Mouse (Mus musculus) limb, embryonic 15.5 days (tissue): Measurements from ENCODE around the gene Nf1. TPM values are rescaled to one million over a fixed set of nuclear protein-coding genes. Genes with fewer than 3 reads are reported as not detected.

Experiments used
- ATAC-seq: fragments of 200-750 bp; cut with Nextera tagmentation; 2 replicates; pipeline ENCODE4 v1.8.0; 2017; ENCODE audit warnings: low read depth, moderate TSS enrichment; ENCODE audit not compliant: insufficient number of reproducible peaks, low FRiP score, low TSS enrichment
- H3K27ac ChIP-seq: fragments of 300-500 bp; sonication (generic); 2 replicates; pipeline ENCODE4 v1.5.1; 2015; ENCODE audit warnings: moderate library complexity, mild to moderate bottlenecking, inconsistent platforms
- H3K27me3 ChIP-seq: fragments of 300-500 bp; sonication (generic); 2 replicates; pipeline ENCODE4 v1.6.1; 2015; ENCODE audit warnings: inconsistent platforms
- H3K36me3 ChIP-seq: fragments of 300-500 bp; sonication (generic); 2 replicates; pipeline ENCODE4 v1.6.1; 2015; ENCODE audit warnings: inconsistent platforms
- H3K4me1 ChIP-seq: fragments of 300-500 bp; sonication (generic); 2 replicates; pipeline ENCODE4 v1.6.1; 2015; ENCODE audit warnings: inconsistent platforms
- H3K4me2 ChIP-seq: fragments of 300-500 bp; sonication (generic); 2 replicates; pipeline ENCODE4 v1.6.1; 2015; ENCODE audit warnings: mild to moderate bottlenecking, inconsistent platforms
- H3K4me3 ChIP-seq: fragments of 300-500 bp; sonication (generic); 2 replicates; pipeline ENCODE4 v1.5.1; 2015; ENCODE audit warnings: mild to moderate bottlenecking, inconsistent platforms
- H3K9ac ChIP-seq: fragments of 300-500 bp; sonication (generic); 2 replicates; pipeline ENCODE4 v1.6.1; 2015; ENCODE audit warnings: inconsistent platforms
- H3K9me3 ChIP-seq: fragments of 300-500 bp; sonication (generic); 2 replicates; pipeline ENCODE4 v1.6.1; 2016; ENCODE audit warnings: inconsistent platforms
- WGBS: fragments of 180-500 bp; shearing (Covaris S2); methylation state at CpG from one replicate; pipeline ENCODE4 v1.1.7; 2015; 5-methylcytosine and 5-hydroxymethylcytosine counted together
- polyA plus RNA-seq: library from polyadenylated mRNA; unstranded; fragments of >200 nt; fragmentation: Nextera tagmentation; extraction: Ambion mirVana; gene quantifications from 2 replicates; pipeline ENCODE4 v1.2.1, GENCODE M21; 2015

Nf1 gene
- polyA plus RNA-seq, 1 experiment from 2014 or later: 5.2 TPM

DNA sequence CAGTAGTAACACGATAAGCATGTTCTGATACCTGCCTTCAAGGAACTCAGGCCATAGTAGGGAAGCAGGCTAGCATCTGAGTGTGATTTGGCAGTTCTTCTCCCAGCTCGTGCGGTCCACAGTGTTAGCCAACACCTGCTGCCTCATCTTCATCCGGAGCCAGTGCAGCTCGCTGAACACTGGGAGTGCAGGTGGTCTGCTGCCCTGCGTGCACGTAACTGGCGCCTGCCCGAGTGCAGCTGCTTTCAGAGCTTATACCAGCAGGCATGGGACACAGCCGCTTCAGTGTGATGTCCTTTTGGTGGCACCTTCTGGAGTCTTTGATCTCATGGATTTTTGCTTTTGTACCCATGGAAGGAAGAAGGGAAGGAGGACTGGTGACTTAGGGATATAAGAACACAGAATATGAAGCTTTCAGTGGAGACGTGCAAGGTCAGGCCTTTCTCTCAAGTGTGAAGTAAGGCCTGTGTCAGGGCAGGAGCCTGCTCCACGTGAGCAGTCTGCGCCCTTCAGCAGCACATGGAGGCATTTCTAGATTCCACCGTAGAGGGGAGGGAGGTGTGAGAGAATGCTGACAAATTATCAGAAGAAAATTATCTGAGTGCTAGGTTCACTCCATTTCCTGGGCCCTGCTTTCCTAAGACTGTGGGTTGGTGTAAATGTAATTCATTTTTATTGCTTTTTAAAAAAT, 236.0 kb downstream of the Nf1 start:
- H3K9me3 ChIP-seq: no peaks in the 10 kb centered on the region
- H3K4me3 ChIP-seq: no peak overlapping the region
- no peak overlapping the region for H3K4me2 ChIP-seq
- H3K36me3 ChIP-seq: peaks cover 63% of the 10 kb centered on the region
- ATAC-seq: no peak
- no peak overlapping the region for H3K9ac ChIP-seq
- H3K27me3 ChIP-seq: no peaks in the 10 kb centered on the region
- H3K27ac ChIP-seq: no peak overlapping the region; the same call in 1 of the 2 replicates
- WGBS: 89% methylated on average over 14 of the region's 14 CpGs
- no peaks in the 10 kb centered on the region for H3K4me1 ChIP-seq

DNA sequence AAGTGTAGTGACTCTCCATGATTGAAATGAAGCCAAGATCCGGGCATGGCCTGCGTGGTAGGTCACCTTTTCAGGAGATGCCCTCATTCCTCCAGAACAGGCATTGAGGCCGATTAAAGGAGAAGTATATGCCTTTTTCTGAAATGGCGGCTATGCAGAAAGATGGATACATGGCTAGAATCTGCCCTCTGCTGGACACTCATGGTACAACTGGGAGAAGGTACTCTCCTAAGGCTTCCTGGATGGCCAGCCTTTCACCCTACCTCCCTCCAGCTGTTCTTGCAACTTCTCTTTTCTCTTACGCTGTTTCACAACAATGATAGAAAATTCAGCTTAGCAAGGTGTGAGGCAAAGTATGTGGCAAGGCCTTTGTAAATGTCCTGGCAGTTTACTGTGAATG, 238.2 kb downstream of the Nf1 start:
- 51% methylated on average over 5 of the region's 5 CpGs for WGBS

DNA sequence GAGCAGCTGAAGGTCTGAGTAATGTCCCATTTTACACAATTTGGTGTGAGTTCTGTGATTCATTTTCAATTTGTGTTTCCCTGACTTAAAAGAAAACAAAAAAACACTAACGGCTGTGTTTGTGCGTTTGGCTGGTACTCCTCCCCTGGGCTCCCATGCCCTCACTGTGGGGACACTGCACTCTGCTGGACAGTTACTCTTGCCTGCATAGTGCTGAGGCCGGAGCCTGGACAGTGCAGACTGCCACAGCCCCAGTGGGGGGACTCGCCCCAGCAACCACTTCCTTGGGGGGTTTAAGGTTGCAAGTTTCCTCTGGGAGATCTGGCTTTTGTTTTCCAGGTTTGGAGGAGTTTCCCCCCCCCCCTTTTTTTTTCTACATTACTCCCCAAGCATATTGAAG, 241.2 kb downstream of the Nf1 start:
- 54% methylated on average over 4 of the region's 4 CpGs for WGBS
- no peaks in the 10 kb centered on the region for H3K27me3 ChIP-seq
- no peak overlapping the region for H3K27ac ChIP-seq
- H3K4me2 ChIP-seq: no peak overlapping the region
- H3K36me3 ChIP-seq: peaks cover 29% of the 10 kb centered on the region
- no peaks in the 10 kb centered on the region for H3K4me1 ChIP-seq
- no peak for ATAC-seq
- no peak overlapping the region for H3K9ac ChIP-seq
- no peaks in the 10 kb centered on the region for H3K9me3 ChIP-seq
- no peak overlapping the region for H3K4me3 ChIP-seq

More for the DNA sequence above, 238.2 kb downstream of the Nf1 start:
- Histone ChIP-seq H3K36me3 (peaks cover 51% of the 10 kb centered on the region), H3K27me3 (no peaks in the 10 kb centered on the region), H3K4me3 (no peak overlapping the region), H3K4me1 (no peaks in the 10 kb centered on the region), H3K4me2 (no peak overlapping the region), H3K27ac (no peak overlapping the region), H3K9me3 (no peaks in the 10 kb centered on the region), H3K9ac (no peak overlapping the region)
- ATAC-seq: no peak

DNA sequence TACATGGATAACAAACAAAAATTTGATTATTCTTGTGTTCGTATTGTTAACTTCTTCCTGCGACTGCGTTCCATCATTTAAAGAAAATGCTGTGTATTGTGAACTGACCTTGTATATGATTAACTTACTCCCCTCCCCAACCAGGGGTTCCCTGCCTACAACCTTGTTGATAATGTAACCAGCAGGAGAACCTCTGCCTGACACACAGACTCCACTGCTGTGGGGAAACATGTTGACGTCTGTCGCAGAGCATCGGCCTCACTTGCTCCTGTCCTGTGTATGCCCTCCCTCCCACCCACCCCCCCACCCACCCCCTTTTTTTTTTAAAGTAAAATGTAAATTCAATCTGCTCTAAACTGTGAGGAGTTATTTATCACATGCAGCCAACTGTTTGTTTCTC, 241.8 kb downstream of the Nf1 start:
- H3K27ac ChIP-seq: no peak overlapping the region
- no peak overlapping the region for H3K4me2 ChIP-seq
- H3K36me3 ChIP-seq: peaks cover 26% of the 10 kb centered on the region; the same call in 1 of the 2 replicates
- H3K27me3 ChIP-seq: no peaks in the 10 kb centered on the region
- H3K4me1 ChIP-seq: no peaks in the 10 kb centered on the region
- H3K4me3 ChIP-seq: no peak overlapping the region
- H3K9me3 ChIP-seq: no peaks in the 10 kb centered on the region
- no peak for ATAC-seq
- 91% methylated on average over 6 of the region's 6 CpGs for WGBS
- H3K9ac ChIP-seq: no peak overlapping the region

DNA sequence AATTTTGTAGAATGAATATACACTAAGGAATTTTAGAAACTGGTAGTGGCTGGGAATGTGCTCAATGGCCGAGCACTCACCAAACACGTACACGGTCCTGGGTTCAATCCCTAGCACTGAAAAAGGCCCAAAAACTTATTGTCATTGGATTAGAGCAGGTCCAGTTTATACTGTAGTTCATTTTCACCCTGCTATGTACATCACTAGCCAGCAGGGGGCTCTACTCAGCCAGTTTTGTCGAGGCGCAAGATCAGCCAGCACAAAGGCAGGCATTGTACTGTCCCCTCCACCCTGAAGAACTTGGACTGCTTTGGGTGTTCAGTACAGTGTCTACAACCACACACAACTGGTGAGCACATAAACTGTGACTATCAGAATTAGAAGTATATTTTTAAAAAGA, 244.7 kb downstream of the Nf1 start:
- WGBS: 11% methylated on average over 5 of the region's 5 CpGs
- no peak for ATAC-seq
- peaks cover 11% of the 10 kb centered on the region for H3K27me3 ChIP-seq
- peaks cover 10% of the 10 kb centered on the region; the same call in 1 of the 2 replicates for H3K36me3 ChIP-seq
- H3K4me1 ChIP-seq: no peaks in the 10 kb centered on the region
- no peak overlapping the region for H3K4me2 ChIP-seq
- no peak overlapping the region for H3K4me3 ChIP-seq
- no peak overlapping the region for H3K9ac ChIP-seq
- no peak overlapping the region for H3K27ac ChIP-seq
- H3K9me3 ChIP-seq: no peaks in the 10 kb centered on the region

DNA sequence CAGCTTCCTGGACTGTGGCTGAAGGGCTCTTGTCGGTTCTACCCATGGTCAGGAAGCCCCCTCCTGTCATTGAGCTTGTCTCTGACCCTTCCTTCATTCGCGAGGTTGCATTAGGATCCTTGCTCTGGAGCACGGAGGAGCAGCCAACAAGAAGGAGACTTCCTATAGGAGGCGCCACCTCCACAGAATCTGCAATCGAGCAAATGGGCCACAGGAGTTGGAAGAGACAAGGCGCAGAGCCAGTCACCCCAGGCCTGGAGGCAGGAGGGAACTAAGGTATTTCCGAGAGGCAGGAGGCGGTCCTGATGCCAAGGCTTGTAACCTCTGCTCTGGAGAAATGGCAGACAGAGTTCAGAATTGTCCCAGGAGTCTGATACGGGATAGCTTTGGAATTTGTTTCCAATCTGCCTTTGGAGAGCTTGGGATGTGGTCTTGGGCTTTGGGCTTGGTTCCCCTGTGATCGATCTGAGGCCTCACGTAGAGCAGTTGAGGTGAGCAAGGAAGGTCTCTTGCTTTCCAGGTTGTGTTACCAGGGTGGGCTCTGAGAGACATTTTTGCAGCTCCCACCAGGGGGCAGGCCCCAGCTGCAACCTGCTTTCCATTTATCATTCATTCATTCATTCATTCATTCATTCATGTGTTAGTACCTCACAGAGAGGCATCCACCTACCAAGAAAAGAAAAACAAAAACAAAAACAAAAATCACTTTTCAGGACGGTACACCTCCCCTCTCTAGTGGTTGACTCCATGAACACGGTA, 250.0 kb downstream of the Nf1 start:
- Histone ChIP-seq H3K4me2 (no peak overlapping the region), H3K27me3 (peaks cover 55% of the 10 kb centered on the region), H3K9ac (no peak overlapping the region), H3K4me1 (peaks cover 19% of the 10 kb centered on the region), H3K9me3 (no peaks in the 10 kb centered on the region), H3K4me3 (no peak overlapping the region), H3K27ac (no peak overlapping the region), H3K36me3 (no peaks in the 10 kb centered on the region)
- no peak for ATAC-seq
- WGBS: 53% methylated on average over 14 of the region's 14 CpGs

DNA sequence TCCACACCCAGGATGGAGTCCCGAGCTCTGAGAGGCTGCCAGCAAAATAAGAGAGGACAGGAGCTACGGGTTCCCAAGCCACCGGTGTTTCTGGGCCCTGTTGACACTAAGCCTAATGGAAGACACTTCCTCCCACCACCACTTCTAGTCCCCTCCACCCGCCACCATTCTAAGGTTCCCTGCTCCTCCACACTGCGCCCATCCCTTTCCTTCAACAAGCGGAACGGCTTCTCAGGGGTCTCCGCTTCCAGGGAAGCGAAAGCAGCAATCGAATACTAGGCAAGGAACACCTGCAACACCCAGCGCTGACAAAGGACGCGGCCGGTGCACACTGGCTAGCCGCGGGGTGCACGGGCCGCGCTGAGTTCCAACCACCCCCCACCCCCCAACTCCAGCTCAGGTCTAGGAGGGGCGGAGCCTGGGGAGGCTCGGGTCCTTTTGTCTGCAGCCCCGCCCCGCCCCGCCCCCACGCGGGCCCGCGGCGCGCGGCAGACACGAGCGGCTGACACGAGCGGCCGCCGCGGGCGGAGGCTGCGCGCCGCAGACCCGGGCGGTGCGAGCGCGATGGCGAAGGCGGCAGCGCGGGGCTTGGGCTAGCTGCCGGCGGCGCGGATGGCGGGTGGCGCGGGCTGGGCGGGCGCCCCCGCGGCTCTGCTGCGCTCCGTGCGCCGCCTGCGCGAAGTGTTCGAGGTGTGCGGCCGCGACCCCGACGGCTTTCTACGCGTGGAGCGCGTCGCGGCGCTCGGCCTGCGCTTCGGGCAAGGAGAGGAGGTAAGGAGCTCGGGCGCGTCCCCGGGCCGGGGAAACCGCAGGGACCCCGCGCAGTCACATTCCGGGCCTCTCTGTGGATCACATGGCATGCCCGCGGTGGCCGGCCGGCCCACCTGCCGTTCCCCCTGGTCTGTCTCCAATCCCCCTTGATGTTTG, 251.4 kb downstream of the Nf1 start, which contains the start of gene Rab11fip4:
Gene Rab11fip4, plus strand, starts transcription at position 549 of the 927 bp plus-strand sequence.
- no peak for ATAC-seq
- H3K36me3 ChIP-seq: no peaks in the 10 kb centered on the region
- peak within 1 kb of the TSS; percentile 62 for H3K4me3 ChIP-seq
- H3K9me3 ChIP-seq: no peaks in the 10 kb centered on the region
- H3K4me2 ChIP-seq: peak within 1 kb of the TSS; percentile 96
- 1% methylated on average over 87 of the region's 98 CpGs for WGBS
- H3K27ac ChIP-seq: no peak within 1 kb of the TSS
- peaks cover 55% of the 10 kb centered on the region for H3K27me3 ChIP-seq
- peak within 1 kb of the TSS; percentile 40 for H3K9ac ChIP-seq
- peaks cover 19% of the 10 kb centered on the region for H3K4me1 ChIP-seq

DNA sequence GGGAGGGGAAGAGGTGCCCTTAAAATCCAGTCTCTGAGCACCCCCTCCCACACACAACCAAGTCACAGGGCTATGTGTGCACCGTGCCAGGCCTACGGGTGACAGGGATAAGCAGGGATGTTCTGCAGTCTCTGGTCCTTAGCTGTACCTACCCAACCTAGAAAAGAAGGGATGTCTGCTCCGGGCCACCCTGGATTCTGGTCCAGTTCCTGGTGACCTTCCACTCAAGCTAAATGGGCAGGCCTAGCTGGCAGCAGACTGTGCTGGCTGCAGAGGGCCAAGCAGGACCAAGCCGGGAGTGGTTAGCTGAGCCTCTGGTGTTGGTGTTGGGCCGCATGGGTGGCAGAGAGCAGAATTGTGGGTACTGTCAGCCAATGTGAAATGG, 252.1 kb downstream of the Nf1 start:
- H3K36me3 ChIP-seq: no peaks in the 10 kb centered on the region
- H3K27me3 ChIP-seq: peaks cover 55% of the 10 kb centered on the region
- H3K9me3 ChIP-seq: no peaks in the 10 kb centered on the region
- H3K4me2 ChIP-seq: peak overlapping the region; percentile 96
- peaks cover 19% of the 10 kb centered on the region for H3K4me1 ChIP-seq
- H3K4me3 ChIP-seq: peak overlapping the region; percentile 62
- ATAC-seq: no peak
- H3K27ac ChIP-seq: no peak overlapping the region
- 30% methylated on average over 5 of the region's 5 CpGs for WGBS
- peak overlapping the region; percentile 40; the same call in 1 of the 2 replicates for H3K9ac ChIP-seq

DNA sequence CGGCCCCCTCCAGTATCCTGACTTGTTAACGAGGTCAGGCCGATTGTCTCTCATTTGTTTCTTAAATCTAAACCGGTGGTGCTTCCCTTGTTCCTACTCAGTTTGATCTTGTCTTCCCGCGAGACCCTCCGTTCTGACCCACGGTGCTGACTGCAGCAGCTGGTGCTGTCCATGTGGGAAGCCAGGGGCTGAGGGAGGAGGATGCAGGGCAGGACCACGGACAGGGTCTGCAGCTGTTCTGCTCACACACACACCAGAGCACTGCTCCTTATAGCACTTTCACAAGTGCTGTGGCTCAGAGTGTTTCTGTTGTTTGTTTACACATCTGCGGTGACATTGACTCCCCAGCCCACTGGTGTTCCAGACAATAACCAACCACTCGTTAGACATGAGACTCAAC, 254.0 kb downstream of the Nf1 start:
- H3K9me3 ChIP-seq: no peaks in the 10 kb centered on the region
- no peak overlapping the region for H3K27ac ChIP-seq
- H3K4me3 ChIP-seq: no peak overlapping the region
- H3K36me3 ChIP-seq: no peaks in the 10 kb centered on the region
- H3K9ac ChIP-seq: no peak overlapping the region
- H3K4me2 ChIP-seq: no peak overlapping the region
- WGBS: 27% methylated on average over 11 of the region's 11 CpGs
- ATAC-seq: 0 out of 2 replicates have a peak, but pooled peaks have one; percentile 50
- peaks cover 19% of the 10 kb centered on the region for H3K4me1 ChIP-seq
- peaks cover 51% of the 10 kb centered on the region for H3K27me3 ChIP-seq

DNA sequence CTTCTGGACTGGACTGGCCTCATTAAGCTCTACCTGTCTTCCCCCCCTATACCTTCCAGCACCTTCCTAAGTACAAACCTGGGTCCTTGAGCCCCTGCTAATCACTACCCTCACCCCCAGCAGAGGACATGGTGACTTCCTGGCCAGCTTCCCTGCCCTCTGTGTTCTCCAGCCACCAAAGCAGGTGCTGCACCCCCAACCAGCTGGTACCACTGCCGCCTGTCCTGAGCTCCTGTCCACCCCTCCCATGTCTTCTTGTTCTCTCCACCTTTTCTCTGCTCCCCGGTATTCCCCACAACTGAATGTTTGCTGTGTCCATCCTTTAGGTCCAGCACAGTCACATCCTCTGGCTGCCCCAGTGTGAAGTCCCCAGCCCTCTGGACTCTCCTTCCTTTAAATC, 271.0 kb downstream of the Nf1 start:
- Histone ChIP-seq H3K27me3 (no peaks in the 10 kb centered on the region), H3K9me3 (no peaks in the 10 kb centered on the region), H3K36me3 (no peaks in the 10 kb centered on the region), H3K9ac (no peak overlapping the region), H3K27ac (no peak overlapping the region), H3K4me1 (peaks cover 10% of the 10 kb centered on the region; the same call in 1 of the 2 replicates), H3K4me3 (no peak overlapping the region), H3K4me2 (no peak overlapping the region)
- ATAC-seq: no peak
- WGBS: 62% methylated on average over 2 of the region's 2 CpGs

DNA sequence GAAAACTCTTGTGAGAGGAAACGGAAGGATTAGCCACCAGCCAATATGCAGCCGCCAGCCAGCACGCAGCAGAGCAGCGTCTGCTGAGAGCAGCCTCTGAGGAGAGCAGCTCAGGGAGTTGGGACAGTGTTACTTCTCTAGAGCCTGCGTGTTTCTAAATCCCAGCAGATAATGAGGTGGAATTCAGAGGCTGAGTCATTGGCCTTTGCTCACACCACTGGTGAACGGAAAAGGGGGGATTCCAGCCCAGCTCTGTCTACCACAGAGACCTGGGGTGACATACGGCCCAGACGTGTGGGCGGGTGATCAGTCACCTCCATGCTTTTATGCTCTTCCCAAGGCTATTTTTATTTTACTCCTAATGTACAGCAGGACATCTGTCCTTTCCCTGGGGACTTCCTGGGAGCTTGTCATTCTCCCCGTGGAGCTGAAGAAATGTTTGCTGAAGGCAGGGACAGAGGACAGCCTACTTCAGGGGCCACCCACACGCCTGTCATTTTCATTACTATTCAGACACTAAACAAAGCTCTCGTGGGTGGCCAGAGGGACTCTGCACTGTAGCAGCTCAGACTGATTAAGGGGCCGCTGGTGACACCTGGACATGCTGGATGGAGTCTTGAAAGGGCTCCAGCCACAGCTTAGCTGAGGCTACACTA, 271.6 kb downstream of the Nf1 start:
- H3K27ac ChIP-seq: no peak overlapping the region
- H3K27me3 ChIP-seq: no peaks in the 10 kb centered on the region
- no peak overlapping the region for H3K4me2 ChIP-seq
- ATAC-seq: no peak
- H3K36me3 ChIP-seq: no peaks in the 10 kb centered on the region
- H3K9me3 ChIP-seq: no peaks in the 10 kb centered on the region
- H3K4me1 ChIP-seq: peaks cover 10% of the 10 kb centered on the region; the same call in 1 of the 2 replicates
- WGBS: 16% methylated on average over 13 of the region's 13 CpGs
- H3K9ac ChIP-seq: no peak overlapping the region
- no peak overlapping the region for H3K4me3 ChIP-seq
